Mouse (Mus musculus): Measurements from ENCODE around the gene Rrh.

DNA sequence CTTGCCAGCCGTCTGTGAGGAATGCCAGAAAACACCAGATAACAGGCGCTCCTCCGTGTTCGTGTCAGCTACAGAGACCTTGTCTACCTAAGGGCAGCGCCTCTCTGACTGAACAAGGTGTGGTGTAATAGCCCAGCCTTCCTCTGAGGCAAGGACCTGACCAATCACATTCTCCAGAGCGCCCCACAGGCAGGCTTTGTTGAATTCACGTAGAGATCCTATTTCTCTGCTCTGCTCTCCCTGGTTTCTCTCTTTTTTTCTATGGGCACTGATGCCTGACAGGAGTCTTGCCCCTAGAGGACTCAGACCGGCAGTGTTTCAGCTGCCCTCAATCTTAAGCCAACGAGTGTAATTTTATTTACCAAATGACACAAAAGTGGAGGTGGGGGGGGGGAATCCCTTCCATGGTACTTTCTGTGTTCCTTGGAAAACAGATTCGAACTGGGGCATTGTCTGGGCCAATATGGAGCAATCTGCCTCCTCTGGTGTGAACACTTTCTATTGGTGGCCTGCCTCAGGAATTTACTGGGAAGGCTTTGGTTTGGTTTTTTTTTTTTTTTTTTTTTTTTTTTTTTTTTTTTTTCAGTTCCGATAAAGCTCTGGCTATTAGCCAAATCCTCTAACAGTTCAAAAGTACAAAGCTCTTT, 13.8 kb upstream of the Rrh start:
- TF ChIP-seq POLR2A (IDR thresholded peaks at IDR 0.05; ENCODE audit: insufficient read depth, low read length): no peak
- no peak for TF ChIP-seq CTCF (IDR thresholded peaks at IDR 0.05; ENCODE audit: low read depth, low read length)

Data from ES-Bruce4 (cell line).